Mouse (Mus musculus) cerebellum, adult 2 months (tissue): ENCODE measurements around the gene Ctf2.

Source experiments
- CTCF ChIP-seq: fragments of 200-500 bp; IDR thresholded peaks from 2 replicates; pipeline ENCODE4 v1.5.1; 2011; ENCODE audit warnings: low read depth, mild to moderate bottlenecking, control low read depth, low read length, moderate library complexity, borderline replicate concordance; ENCODE audit not compliant: insufficient read depth
- POLR2A ChIP-seq: fragments of 200-500 bp; IDR thresholded peaks from 2 replicates; pipeline ENCODE4 v1.6.1; 2011; ENCODE audit warnings: low read length, control low read depth, borderline replicate concordance; ENCODE audit not compliant: insufficient read depth

DNA sequence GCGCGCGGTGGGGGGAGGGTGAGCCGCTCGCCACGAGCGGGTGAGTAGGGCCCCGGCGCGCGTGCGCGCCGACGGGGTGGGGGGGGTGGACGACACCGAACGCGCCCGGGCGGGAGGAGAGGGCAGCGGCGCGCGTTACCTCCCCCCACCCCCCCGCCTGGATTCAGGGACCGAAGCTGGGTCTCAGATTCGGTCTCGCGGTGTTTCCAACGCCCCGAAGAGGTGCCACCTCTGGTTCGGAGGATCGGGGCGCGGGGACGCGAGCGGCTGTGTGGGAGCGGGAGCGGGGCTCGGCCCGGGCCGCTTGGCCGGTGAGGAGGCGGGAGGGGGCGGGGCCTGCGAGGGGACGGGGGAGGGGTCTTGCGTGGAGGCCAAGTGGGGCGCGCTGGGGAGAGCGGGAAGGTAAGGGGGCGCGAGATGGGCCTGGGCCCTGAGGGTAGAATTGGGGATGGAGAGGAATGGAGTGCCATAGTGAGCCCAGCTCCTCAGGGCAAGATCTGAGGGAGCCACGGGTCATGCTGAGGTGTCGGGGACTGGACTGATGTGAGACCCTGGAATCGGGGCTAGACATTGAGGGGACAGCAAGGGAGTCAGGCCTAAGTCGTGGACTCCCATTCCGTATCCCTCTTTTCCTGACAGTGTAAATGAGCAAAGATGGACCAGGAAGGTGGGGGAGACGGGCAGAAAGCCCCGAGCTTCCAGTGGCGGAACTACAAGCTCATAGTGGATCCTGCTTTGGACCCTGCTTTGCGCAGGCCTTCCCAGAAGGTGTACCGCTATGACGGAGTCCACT lies 45.7 kb upstream of the Ctf2 start:
- TF ChIP-seq POLR2A (peak; percentile 27; the same call in 1 of the 2 replicates), CTCF (no peak)
